Mouse (Mus musculus) forebrain, embryonic 12.5 days (tissue): Measurements from ENCODE around the gene Tmed2. TPM values are rescaled to one million over a fixed set of nuclear protein-coding genes. Genes with fewer than 3 reads are reported as not detected.
A peak's percentile ranks its signal among the peaks of the same experiment; 100 is the strongest.
"Not testable (repeated sequence)": the region's sequence is repeated elsewhere in the genome, so short reads cannot be mapped to it uniquely, and the experiment has no call there.

Experiments
- ATAC-seq: fragments of 200-750 bp; cut with Nextera tagmentation; 2 replicates; pipeline ENCODE4 v1.8.0; 2017; ENCODE audit warnings: moderate TSS enrichment; ENCODE audit not compliant: low FRiP score
- H3K27ac ChIP-seq: fragments of 300-500 bp; sonication (generic); 2 replicates; pipeline ENCODE4 v1.5.1; 2016; ENCODE audit warnings: mild to moderate bottlenecking
- H3K27me3 ChIP-seq: fragments of 300-500 bp; sonication (generic); 2 replicates; pipeline ENCODE4 v1.6.1; 2016; ENCODE audit warnings: mild to moderate bottlenecking
- H3K36me3 ChIP-seq: fragments of 300-500 bp; sonication (generic); replicated peaks from 2 replicates; pipeline ENCODE4 v1.6.1; 2016; ENCODE audit warnings: mild to moderate bottlenecking
- H3K4me1 ChIP-seq: fragments of 300-500 bp; sonication (generic); 2 replicates; pipeline ENCODE4 v1.6.1; 2016
- H3K4me2 ChIP-seq: fragments of 300-500 bp; sonication (generic); 2 replicates; pipeline ENCODE4 v1.6.1; 2016; ENCODE audit warnings: mild to moderate bottlenecking, moderate library complexity
- H3K4me3 ChIP-seq: fragments of 300-500 bp; sonication (generic); replicated peaks from 2 replicates; pipeline ENCODE4 v1.5.1; 2016; ENCODE audit warnings: mild to moderate bottlenecking
- H3K9ac ChIP-seq: fragments of 300-500 bp; sonication (generic); 2 replicates; pipeline ENCODE4 v1.6.1; 2016; ENCODE audit warnings: mild to moderate bottlenecking
- H3K9me3 ChIP-seq: fragments of 300-500 bp; sonication (generic); 2 replicates; pipeline ENCODE4 v1.6.1; 2016
- WGBS: fragments of 180-500 bp; shearing (Covaris S2); methylation state at CpG from one replicate; pipeline ENCODE4 v1.1.7; 2016; 5-methylcytosine and 5-hydroxymethylcytosine counted together
- polyA plus RNA-seq: library from polyadenylated mRNA; unstranded; fragments of >200 nt; fragmentation: Nextera tagmentation; extraction: Ambion mirVana; gene quantifications from 2 replicates; pipeline ENCODE4 v1.2.1, GENCODE M21; 2016

The Tmed2 gene
- polyA plus RNA-seq, 1 experiment from 2014 or later = 414 TPM

GRCm38 (mm10) chr5:124551349-124552093 is 11.0 kb downstream of the Tmed2 start:
- peak overlapping the region; percentile 90 for H3K4me3 ChIP-seq
- H3K36me3 ChIP-seq = peaks cover 43% of the 10 kb centered on the region
- H3K9ac ChIP-seq = peak overlapping the region; percentile 69
- not testable (repeated sequence) for H3K27me3 ChIP-seq, H3K27ac ChIP-seq, H3K9me3 ChIP-seq, ATAC-seq
- 30% methylated on average over 5 of the region's 5 CpGs for WGBS
- H3K4me2 ChIP-seq = peak overlapping the region; percentile 77
- peaks cover 15% of the 10 kb centered on the region for H3K4me1 ChIP-seq

- WGBS = 16% methylated on average over 9 of the region's 9 CpGs
- Histone ChIP-seq H3K27me3 (no peaks in the 10 kb centered on the region), H3K36me3 (peaks cover 43% of the 10 kb centered on the region), H3K4me1 (peaks cover 15% of the 10 kb centered on the region), H3K4me3 (peak overlapping the region; percentile 90), H3K9me3 (no peaks in the 10 kb centered on the region), H3K27ac (peak overlapping the region; percentile 81), H3K4me2 (peak overlapping the region; percentile 77), H3K9ac (peak overlapping the region; percentile 69)
- 0 out of 2 replicates have a peak, but pooled peaks have one; percentile 18 for ATAC-seq
Measured at GRCm38 (mm10) chr5:124552094-124552472, 11.6 kb downstream of the Tmed2 start.

- WGBS = under 1% methylated on average over 66 of the region's 66 CpGs
- H3K36me3 ChIP-seq = peaks cover 43% of the 10 kb centered on the region
Measured at GRCm38 (mm10) chr5:124552558-124553307, 12.2 kb downstream of the Tmed2 start, which contains the start of gene Ddx55. Gene Ddx55, plus strand, starts transcription at chr5:124552864.

DNA sequence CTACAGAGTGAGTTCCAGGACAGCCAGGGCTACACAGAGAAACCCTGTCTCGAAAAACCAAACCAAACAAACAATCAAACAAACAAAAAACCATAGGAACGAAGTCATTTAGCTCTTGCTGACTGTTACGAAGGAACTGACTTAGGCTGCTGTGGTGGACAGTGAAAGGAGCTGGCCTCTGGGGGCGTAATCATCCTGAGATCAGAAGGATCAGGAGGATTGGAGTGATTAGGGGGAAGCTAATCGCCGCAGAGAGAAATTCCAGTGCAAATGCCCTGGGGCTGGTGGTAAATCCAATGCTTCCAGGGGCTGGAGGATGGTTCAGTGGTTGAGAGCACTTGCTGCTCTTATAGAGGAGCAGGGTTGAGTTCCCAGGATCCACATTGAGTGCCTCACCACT is 13.1 kb downstream of the Tmed2 start:
- peaks cover 40% of the 10 kb centered on the region for H3K36me3 ChIP-seq
- H3K9ac ChIP-seq = no peak overlapping the region

More at GRCm38 (mm10) chr5:124552558-124553307, 12.2 kb downstream of the Tmed2 start, which contains the start of gene Ddx55:
- peak within 1 kb of the TSS; percentile 69 for H3K9ac ChIP-seq
- peak within 1 kb of the TSS; percentile 81 for H3K27ac ChIP-seq
- no peaks in the 10 kb centered on the region for H3K27me3 ChIP-seq
- H3K4me1 ChIP-seq = peaks cover 15% of the 10 kb centered on the region
- no peaks in the 10 kb centered on the region for H3K9me3 ChIP-seq
- H3K4me2 ChIP-seq = peak within 1 kb of the TSS; percentile 77
- peak; percentile 88 for ATAC-seq
- H3K4me3 ChIP-seq = peak within 1 kb of the TSS; percentile 90

DNA sequence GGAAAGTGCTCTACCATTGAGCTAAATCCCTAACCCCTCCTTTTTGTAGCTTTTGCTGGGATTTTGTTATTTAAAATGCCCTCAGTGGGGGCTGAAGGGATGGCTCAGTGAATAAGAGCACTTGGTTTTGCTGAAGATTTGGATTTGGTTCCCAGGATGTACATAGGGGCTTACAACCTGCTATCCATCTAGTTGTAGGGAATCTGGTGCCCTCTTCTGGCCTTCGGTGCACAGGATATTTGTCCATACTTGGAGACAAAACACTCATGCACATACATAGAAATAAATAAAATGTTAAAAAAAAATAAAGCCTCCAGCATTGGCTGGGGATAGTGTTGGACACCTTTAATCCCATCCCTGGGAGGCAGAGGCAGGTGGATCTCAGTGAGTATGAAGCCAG is 14.7 kb downstream of the Tmed2 start:
- Histone ChIP-seq H3K27me3 (no peaks in the 10 kb centered on the region), H3K9ac (no peak overlapping the region), H3K4me3 (no peak overlapping the region), H3K4me1 (peaks cover 15% of the 10 kb centered on the region), H3K27ac (no peak overlapping the region), H3K9me3 (no peaks in the 10 kb centered on the region), H3K4me2 (no peak overlapping the region), H3K36me3 (peaks cover 52% of the 10 kb centered on the region)
- ATAC-seq = no peak
- 83% methylated on average over 1 of the region's 1 CpGs for WGBS

More for the DNA sequence above, 13.1 kb downstream of the Tmed2 start:
- WGBS = 73% methylated on average over 6 of the region's 6 CpGs
- Histone ChIP-seq H3K4me3 (peak overlapping the region; percentile 90), H3K4me1 (peaks cover 15% of the 10 kb centered on the region), H3K27ac (no peak overlapping the region), H3K9me3 (no peaks in the 10 kb centered on the region), H3K27me3 (no peaks in the 10 kb centered on the region), H3K4me2 (peak overlapping the region; percentile 77)
- ATAC-seq = no peak

DNA sequence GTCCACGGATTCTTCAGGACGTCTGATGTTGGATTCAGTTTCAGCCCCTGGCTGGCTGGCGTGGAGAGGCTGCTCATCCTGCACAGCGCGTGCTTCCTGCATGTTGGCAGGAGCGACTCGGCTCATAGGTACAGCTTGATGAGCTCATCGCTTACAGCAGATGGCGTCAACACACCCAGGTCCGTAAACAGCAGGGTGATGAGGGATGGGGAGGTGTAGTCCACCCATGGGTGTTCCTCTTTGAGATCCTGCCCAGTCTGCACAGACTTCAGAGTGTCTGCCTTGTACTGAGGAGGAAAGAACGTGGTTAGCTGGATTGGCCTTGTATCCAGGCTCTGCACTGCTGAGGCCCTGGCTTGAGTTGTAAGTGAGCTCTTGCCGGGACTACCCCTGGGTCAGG is 30.6 kb downstream of the Tmed2 start:
- 88% methylated on average over 12 of the region's 12 CpGs for WGBS
- no peak for ATAC-seq
- Histone ChIP-seq H3K9me3 (no peaks in the 10 kb centered on the region), H3K4me2 (no peak overlapping the region), H3K9ac (no peak overlapping the region), H3K4me1 (no peaks in the 10 kb centered on the region), H3K4me3 (no peak overlapping the region), H3K27me3 (no peaks in the 10 kb centered on the region), H3K36me3 (peaks cover 99% of the 10 kb centered on the region), H3K27ac (no peak overlapping the region)

- Histone ChIP-seq H3K36me3 (peaks cover 64% of the 10 kb centered on the region), H3K4me2 (no peak overlapping the region), H3K27ac (no peak overlapping the region), H3K4me3 (no peak overlapping the region), H3K4me1 (peaks cover 23% of the 10 kb centered on the region), H3K27me3 (no peaks in the 10 kb centered on the region), H3K9ac (no peak overlapping the region), H3K9me3 (no peaks in the 10 kb centered on the region)
- ATAC-seq = no peak
- WGBS = 95% methylated on average over 7 of the region's 7 CpGs
Measured at GRCm38 (mm10) chr5:124575467-124575866, 35.0 kb downstream of the Tmed2 start.

DNA sequence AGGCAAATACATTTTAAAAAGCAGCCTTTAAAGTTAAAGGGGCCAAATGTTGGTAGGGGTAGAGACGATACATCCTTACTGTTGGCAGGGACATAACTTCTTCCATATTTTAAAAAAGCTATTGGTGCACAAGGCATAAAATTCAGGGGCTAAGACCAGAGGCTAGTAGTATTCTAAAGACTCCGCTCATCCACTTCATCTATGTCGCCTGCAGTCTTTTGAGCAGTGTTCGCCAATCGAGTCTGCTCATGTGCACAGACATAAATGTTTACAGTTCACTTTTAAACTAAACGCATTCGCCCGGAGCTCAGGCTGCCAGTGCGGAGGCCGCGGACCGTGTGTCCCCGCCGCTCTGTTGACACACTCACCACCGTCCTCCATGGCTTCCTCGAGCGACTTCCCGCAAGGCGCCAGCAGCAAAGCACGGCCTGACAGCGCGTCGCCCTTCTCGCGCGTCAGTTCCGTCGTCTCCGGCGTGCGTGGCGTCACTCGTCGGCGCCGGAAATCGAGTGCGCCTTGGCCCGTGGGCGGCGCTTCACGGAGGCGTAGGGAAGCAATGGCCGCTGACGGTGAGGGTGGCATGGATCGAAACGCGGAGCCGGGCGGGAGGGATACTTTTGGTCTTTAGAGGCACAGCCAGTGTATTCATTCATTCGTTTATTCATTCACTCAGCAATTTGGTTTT is 38.3 kb downstream of the Tmed2 start, which contains the start of the genes Eif2b1 and Gtf2h3:
Eif2b1 (minus strand) TSS at position 499 of the 685 bp plus-strand sequence.
Gtf2h3 (plus strand) TSS at position 508 of the 685 bp plus-strand sequence.
- Histone ChIP-seq H3K4me2 (peak within 1 kb of the TSS; percentile 91), H3K36me3 (peaks cover 41% of the 10 kb centered on the region), H3K27ac (0 out of 2 replicates have a peak within 1 kb of the TSS, but pooled peaks have one; percentile 31), H3K9ac (peak within 1 kb of the TSS; percentile 78), H3K27me3 (no peaks in the 10 kb centered on the region), H3K4me3 (peak within 1 kb of the TSS; percentile 76), H3K4me1 (peaks cover 25% of the 10 kb centered on the region), H3K9me3 (no peaks in the 10 kb centered on the region)
- ATAC-seq = peak; percentile 94
- WGBS = 1% methylated on average over 51 of the region's 51 CpGs

DNA sequence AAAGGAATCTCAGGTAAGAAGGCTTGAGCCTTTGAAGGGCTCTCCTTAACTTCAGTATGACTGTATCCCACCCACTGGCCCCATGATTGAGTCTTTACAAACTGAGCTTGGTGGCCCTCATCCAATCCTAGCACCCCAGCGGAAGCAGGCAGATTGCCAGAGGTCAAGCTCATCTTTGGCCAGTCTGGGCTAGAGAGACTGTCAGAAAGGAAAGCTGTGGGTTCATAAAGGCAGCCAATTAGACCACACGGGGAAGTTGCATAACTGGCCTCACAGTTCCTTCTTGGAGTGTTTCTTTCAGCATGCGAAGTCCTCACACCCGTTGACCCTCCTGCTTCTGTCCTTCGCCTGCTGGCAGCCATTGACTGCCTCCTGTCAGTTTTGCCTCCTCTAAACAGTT is 42.0 kb downstream of the Tmed2 start:
- Histone ChIP-seq H3K9me3 (no peaks in the 10 kb centered on the region), H3K36me3 (peaks cover 44% of the 10 kb centered on the region), H3K4me1 (peaks cover 22% of the 10 kb centered on the region), H3K27ac (no peak overlapping the region), H3K4me2 (no peak overlapping the region), H3K4me3 (no peak overlapping the region), H3K27me3 (no peaks in the 10 kb centered on the region), H3K9ac (no peak overlapping the region)
- 96% methylated on average over 5 of the region's 5 CpGs for WGBS
- ATAC-seq = no peak

DNA sequence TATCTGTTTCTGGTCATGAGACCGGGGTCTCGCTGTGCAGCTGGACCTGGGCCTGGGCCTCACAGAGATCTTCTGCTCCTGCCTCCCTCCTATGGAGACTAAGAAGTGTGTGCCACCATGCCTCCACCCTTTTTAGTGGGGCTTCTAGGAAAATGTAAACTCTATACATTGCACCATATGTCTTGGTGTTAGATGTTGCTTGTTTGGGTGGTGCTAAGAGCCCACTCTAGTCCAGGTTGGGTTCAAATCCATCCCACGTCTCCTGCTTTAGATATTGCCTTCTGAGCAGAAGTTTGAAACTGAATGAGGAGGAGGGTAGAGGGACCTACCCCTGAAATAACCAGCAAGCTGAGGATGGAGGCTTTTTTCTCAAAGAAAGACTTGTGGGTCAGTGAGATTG is 52.3 kb downstream of the Tmed2 start:
- no peak for ATAC-seq
- Histone ChIP-seq H3K4me2 (no peak overlapping the region), H3K9me3 (no peaks in the 10 kb centered on the region), H3K27me3 (no peaks in the 10 kb centered on the region), H3K36me3 (peaks cover 75% of the 10 kb centered on the region), H3K4me3 (no peak overlapping the region), H3K4me1 (no peaks in the 10 kb centered on the region), H3K27ac (no peak overlapping the region), H3K9ac (no peak overlapping the region)
- WGBS = 94% methylated on average over 3 of the region's 3 CpGs

DNA sequence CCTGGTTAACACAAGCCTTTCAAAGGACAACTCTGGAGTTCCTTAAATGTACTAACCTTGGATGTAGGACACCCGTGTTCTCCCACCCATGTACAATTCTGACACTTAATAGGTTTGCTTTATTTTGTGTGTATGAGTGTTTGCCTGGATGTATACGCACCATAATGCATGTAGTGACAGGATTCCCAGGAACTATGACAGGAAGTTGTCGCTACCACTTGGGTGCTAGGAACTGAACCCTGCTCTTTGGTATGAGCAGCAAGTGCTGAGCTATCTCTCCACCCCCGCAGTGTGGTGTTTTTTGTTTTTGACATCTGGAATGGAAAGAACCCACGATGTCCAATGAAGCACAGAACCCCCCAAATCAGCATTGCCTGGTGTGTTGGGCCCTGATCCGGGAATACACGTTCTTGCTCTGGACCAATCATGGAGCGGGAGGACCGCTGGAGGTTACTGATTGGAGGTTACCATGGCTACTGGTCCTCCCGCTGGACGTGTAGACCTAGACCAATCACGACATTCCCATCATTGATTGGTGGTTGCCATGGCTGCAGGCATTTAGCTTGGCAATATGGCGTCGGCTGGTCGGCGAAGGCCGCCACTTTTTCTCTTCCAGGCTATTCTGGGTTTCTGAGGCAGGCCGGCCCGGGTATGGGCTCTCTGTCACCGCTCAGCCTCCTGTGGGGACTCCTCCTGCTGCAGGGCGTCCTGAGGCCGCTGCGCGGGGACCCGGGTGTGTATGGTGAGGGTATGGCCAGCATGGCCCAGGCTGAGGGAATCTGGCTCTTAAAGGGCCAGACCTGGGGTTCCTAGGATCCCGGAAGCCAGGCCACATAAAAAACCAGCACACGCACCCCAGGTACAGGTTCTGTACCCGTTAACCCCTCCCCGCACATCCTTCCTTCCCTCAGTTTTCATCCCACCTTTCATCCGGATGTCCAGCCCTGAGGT is 58.0 kb downstream of the Tmed2 start:
- Histone ChIP-seq H3K36me3 (peaks cover 43% of the 10 kb centered on the region), H3K4me2 (peak overlapping the region; percentile 95), H3K27ac (0 out of 2 replicates have a peak overlapping the region, but pooled peaks have one; percentile 27), H3K4me1 (peaks cover 17% of the 10 kb centered on the region), H3K4me3 (peak overlapping the region; percentile 70), H3K27me3 (no peaks in the 10 kb centered on the region), H3K9me3 (no peaks in the 10 kb centered on the region), H3K9ac (peak overlapping the region; percentile 68)
- peak; percentile 100 for ATAC-seq
- WGBS = 5% methylated on average over 30 of the region's 30 CpGs
